Mouse (Mus musculus): ENCODE measurements around the gene Pcnp.

- no peak for TF ChIP-seq CTCF (IDR thresholded peaks at IDR 0.05)
- no peak for TF ChIP-seq POLR2A (IDR thresholded peaks at IDR 0.05; ENCODE audit: insufficient read depth, low read depth, low read length)
Measured at GRCm38 (mm10) chr16:56036501-56036900, 7.0 kb upstream of the Pcnp start.
